Mouse (Mus musculus) liver, embryonic 15.5 days (tissue): ENCODE measurements around the gene Dntt. TPM values are rescaled to one million over a fixed set of nuclear protein-coding genes. Genes with fewer than 3 reads are reported as not detected.

Experiments
- ATAC-seq: fragments of 200-750 bp; cut with Nextera tagmentation; 2 replicates; pipeline ENCODE4 v1.8.0; 2017; ENCODE audit warnings: moderate number of reproducible peaks, mild to moderate bottlenecking, moderate library complexity; ENCODE audit not compliant: insufficient read depth
- H3K27ac ChIP-seq: fragments of 300-500 bp; sonication (generic); replicated peaks from 2 replicates; pipeline ENCODE4 v1.5.1; 2015; ENCODE audit warnings: mild to moderate bottlenecking, inconsistent platforms
- H3K27me3 ChIP-seq: fragments of 300-500 bp; sonication (generic); 2 replicates; pipeline ENCODE4 v1.6.1; 2015; ENCODE audit warnings: mild to moderate bottlenecking, inconsistent platforms
- H3K36me3 ChIP-seq: fragments of 300-500 bp; sonication (generic); replicated peaks from 2 replicates; pipeline ENCODE4 v1.6.1; 2015; ENCODE audit warnings: moderate library complexity, mild to moderate bottlenecking, inconsistent platforms
- H3K4me1 ChIP-seq: fragments of 300-500 bp; sonication (generic); replicated peaks from 2 replicates; pipeline ENCODE4 v1.6.1; 2015; ENCODE audit warnings: inconsistent platforms
- H3K4me2 ChIP-seq: fragments of 300-500 bp; sonication (generic); 2 replicates; pipeline ENCODE4 v1.6.1; 2015; ENCODE audit warnings: moderate library complexity, mild to moderate bottlenecking, inconsistent platforms
- H3K4me3 ChIP-seq: fragments of 300-500 bp; sonication (generic); replicated peaks from 2 replicates; pipeline ENCODE4 v1.5.1; 2015; ENCODE audit warnings: mild to moderate bottlenecking, inconsistent platforms
- H3K9ac ChIP-seq: fragments of 300-500 bp; sonication (generic); 2 replicates; pipeline ENCODE4 v1.6.1; 2015; ENCODE audit warnings: moderate library complexity, mild to moderate bottlenecking, inconsistent platforms
- H3K9me3 ChIP-seq: fragments of 300-500 bp; sonication (generic); replicated peaks from 2 replicates; pipeline ENCODE4 v1.6.1; 2016; ENCODE audit warnings: inconsistent platforms
- WGBS: fragments of 180-500 bp; shearing (Covaris S2); methylation state at CpG from one replicate; pipeline ENCODE4 v1.1.7; 2015; ENCODE audit warnings: mixed read lengths; ENCODE audit not compliant: insufficient replicate concordance; 5-methylcytosine and 5-hydroxymethylcytosine counted together
- polyA plus RNA-seq: library from polyadenylated mRNA; unstranded; fragments of >200 nt; fragmentation: Nextera tagmentation; extraction: Ambion mirVana; gene quantifications from 2 replicates; pipeline ENCODE4 v1.2.1, GENCODE M21; 2015

The Dntt gene
- polyA plus RNA-seq, 1 experiment from 2014 or later = not detected

GRCm38 (mm10) chr19:41100863-41101262 lies 71.8 kb downstream of the Dntt start:
- H3K36me3 ChIP-seq = no peaks in the 10 kb centered on the region
- no peak for ATAC-seq
- H3K4me3 ChIP-seq = no peak overlapping the region
- no peak overlapping the region for H3K9ac ChIP-seq
- no peak overlapping the region for H3K4me2 ChIP-seq
- no peaks in the 10 kb centered on the region for H3K27me3 ChIP-seq
- H3K9me3 ChIP-seq = no peaks in the 10 kb centered on the region
- H3K27ac ChIP-seq = no peak overlapping the region
- H3K4me1 ChIP-seq = no peaks in the 10 kb centered on the region
- 70% methylated on average over 7 of the region's 7 CpGs for WGBS

- Histone ChIP-seq H3K9ac (no peak overlapping the region), H3K4me3 (no peak overlapping the region), H3K9me3 (no peaks in the 10 kb centered on the region), H3K4me2 (no peak overlapping the region), H3K27me3 (no peaks in the 10 kb centered on the region), H3K4me1 (no peaks in the 10 kb centered on the region), H3K36me3 (no peaks in the 10 kb centered on the region), H3K27ac (no peak overlapping the region)
- ATAC-seq = no peak
- 58% methylated on average over 8 of the region's 8 CpGs for WGBS
Observed at GRCm38 (mm10) chr19:41101390-41101789, 72.3 kb downstream of the Dntt start.

- Histone ChIP-seq H3K4me1 (no peaks in the 10 kb centered on the region), H3K27ac (no peak overlapping the region)
- WGBS = 42% methylated on average over 8 of the region's 8 CpGs
Observed at GRCm38 (mm10) chr19:41104922-41105321, 75.8 kb downstream of the Dntt start.

GRCm38 (mm10) chr19:41107530-41107929 lies 78.5 kb downstream of the Dntt start:
- Histone ChIP-seq H3K27me3 (peaks cover 4% of the 10 kb centered on the region; the same call in 1 of the 2 replicates), H3K9ac (no peak overlapping the region), H3K4me1 (no peaks in the 10 kb centered on the region), H3K9me3 (no peaks in the 10 kb centered on the region), H3K27ac (no peak overlapping the region), H3K4me3 (no peak overlapping the region), H3K36me3 (no peaks in the 10 kb centered on the region), H3K4me2 (no peak overlapping the region)
- no peak for ATAC-seq
- 62% methylated on average over 8 of the region's 8 CpGs for WGBS

More at GRCm38 (mm10) chr19:41104922-41105321, 75.8 kb downstream of the Dntt start:
- Histone ChIP-seq H3K9ac (no peak overlapping the region), H3K27me3 (no peaks in the 10 kb centered on the region), H3K36me3 (no peaks in the 10 kb centered on the region), H3K4me2 (no peak overlapping the region), H3K4me3 (no peak overlapping the region), H3K9me3 (no peaks in the 10 kb centered on the region)
- ATAC-seq = no peak

GRCm38 (mm10) chr19:41108666-41109065 lies 79.6 kb downstream of the Dntt start:
- H3K9me3 ChIP-seq = no peaks in the 10 kb centered on the region
- H3K27ac ChIP-seq = no peak overlapping the region
- WGBS = 70% methylated on average over 7 of the region's 7 CpGs

More at GRCm38 (mm10) chr19:41108666-41109065, 79.6 kb downstream of the Dntt start:
- no peak for ATAC-seq
- no peak overlapping the region for H3K9ac ChIP-seq
- H3K4me2 ChIP-seq = no peak overlapping the region
- H3K27me3 ChIP-seq = peaks cover 4% of the 10 kb centered on the region; the same call in 1 of the 2 replicates
- no peaks in the 10 kb centered on the region for H3K36me3 ChIP-seq
- H3K4me3 ChIP-seq = no peak overlapping the region
- H3K4me1 ChIP-seq = no peaks in the 10 kb centered on the region

Other genes with a start within 250 kb of the Dntt start
- 3.4 TPM in 2 replicates for gene Ccnj, start 198.0 kb upstream of the Dntt start, polyA plus RNA-seq
- 3.3 and 3.6 TPM in 2 replicates for gene Zfp518a, start 134.6 kb upstream of the Dntt start, polyA plus RNA-seq
- gene Blnk, start 34.7 kb upstream of the Dntt start, polyA plus RNA-seq = 1.2 and 1.5 TPM in 2 replicates
- not detected in 2 replicates for gene Opalin, start 47.8 kb downstream of the Dntt start, polyA plus RNA-seq
- gene Tll2, start 177.6 kb downstream of the Dntt start, polyA plus RNA-seq = not detected in 2 replicates
- 52.3 and 53.5 TPM in 2 replicates for gene Tm9sf3, start 234.7 kb downstream of the Dntt start, polyA plus RNA-seq